Mouse (Mus musculus) forebrain, embryonic 13.5 days (tissue): Measurements from ENCODE around the gene Sit1. TPM values are rescaled to one million over a fixed set of nuclear protein-coding genes. Genes with fewer than 3 reads are reported as not detected.

ENCODE experiments used
- ATAC-seq: fragments of 200-750 bp; cut with Nextera tagmentation; 2 replicates; pipeline ENCODE4 v1.8.0; 2017
- H3K27ac ChIP-seq: fragments of 300-500 bp; sonication (generic); 2 replicates; pipeline ENCODE4 v1.5.1; 2015; ENCODE audit warnings: inconsistent platforms, mild to moderate bottlenecking, moderate library complexity
- H3K27me3 ChIP-seq: fragments of 300-500 bp; sonication (generic); 2 replicates; pipeline ENCODE4 v1.6.1; 2015; ENCODE audit warnings: mild to moderate bottlenecking, inconsistent platforms
- H3K36me3 ChIP-seq: fragments of 300-500 bp; sonication (generic); 2 replicates; pipeline ENCODE4 v1.6.1; 2015; ENCODE audit warnings: mild to moderate bottlenecking, inconsistent platforms; ENCODE audit not compliant: poor library complexity, severe bottlenecking
- H3K4me1 ChIP-seq: fragments of 300-500 bp; sonication (generic); 2 replicates; pipeline ENCODE4 v1.6.1; 2015; ENCODE audit warnings: inconsistent platforms
- H3K4me2 ChIP-seq: fragments of 300-500 bp; sonication (generic); 2 replicates; pipeline ENCODE4 v1.6.1; 2015; ENCODE audit warnings: inconsistent platforms, mild to moderate bottlenecking, moderate library complexity
- H3K4me3 ChIP-seq: fragments of 300-500 bp; sonication (generic); 2 replicates; pipeline ENCODE4 v1.5.1; 2015; ENCODE audit warnings: mild to moderate bottlenecking, inconsistent platforms
- H3K9ac ChIP-seq: fragments of 300-500 bp; sonication (generic); 2 replicates; pipeline ENCODE4 v1.6.1; 2015; ENCODE audit warnings: mild to moderate bottlenecking, inconsistent platforms
- H3K9me3 ChIP-seq: fragments of 300-500 bp; sonication (generic); replicated peaks from 2 replicates; pipeline ENCODE4 v1.6.1; 2016; ENCODE audit warnings: inconsistent platforms
- WGBS: fragments of 180-500 bp; shearing (Covaris S2); methylation state at CpG from one replicate; pipeline ENCODE4 v1.1.7; 2015; 5-methylcytosine and 5-hydroxymethylcytosine counted together
- polyA plus RNA-seq: library from polyadenylated mRNA; unstranded; fragments of >200 nt; fragmentation: Nextera tagmentation; extraction: Ambion mirVana; gene quantifications from 2 replicates; pipeline ENCODE4 v1.2.1, GENCODE M21; 2015

The Sit1 gene
- polyA plus RNA-seq, 1 experiment from 2014 or later, result not detected

- H3K4me3 ChIP-seq, result no peak overlapping the region
- no peaks in the 10 kb centered on the region for H3K27me3 ChIP-seq
- no peaks in the 10 kb centered on the region for H3K4me1 ChIP-seq
- no peak for ATAC-seq
- 81% methylated on average over 5 of the region's 5 CpGs for WGBS
- no peaks in the 10 kb centered on the region for H3K9me3 ChIP-seq
- H3K27ac ChIP-seq, result no peak overlapping the region
- no peak overlapping the region for H3K4me2 ChIP-seq
- no peak overlapping the region for H3K9ac ChIP-seq
- no peaks in the 10 kb centered on the region for H3K36me3 ChIP-seq
These were observed 2.5 kb downstream of the Sit1 start for GRCm38 (mm10) chr4:43480985-43481384.

DNA sequence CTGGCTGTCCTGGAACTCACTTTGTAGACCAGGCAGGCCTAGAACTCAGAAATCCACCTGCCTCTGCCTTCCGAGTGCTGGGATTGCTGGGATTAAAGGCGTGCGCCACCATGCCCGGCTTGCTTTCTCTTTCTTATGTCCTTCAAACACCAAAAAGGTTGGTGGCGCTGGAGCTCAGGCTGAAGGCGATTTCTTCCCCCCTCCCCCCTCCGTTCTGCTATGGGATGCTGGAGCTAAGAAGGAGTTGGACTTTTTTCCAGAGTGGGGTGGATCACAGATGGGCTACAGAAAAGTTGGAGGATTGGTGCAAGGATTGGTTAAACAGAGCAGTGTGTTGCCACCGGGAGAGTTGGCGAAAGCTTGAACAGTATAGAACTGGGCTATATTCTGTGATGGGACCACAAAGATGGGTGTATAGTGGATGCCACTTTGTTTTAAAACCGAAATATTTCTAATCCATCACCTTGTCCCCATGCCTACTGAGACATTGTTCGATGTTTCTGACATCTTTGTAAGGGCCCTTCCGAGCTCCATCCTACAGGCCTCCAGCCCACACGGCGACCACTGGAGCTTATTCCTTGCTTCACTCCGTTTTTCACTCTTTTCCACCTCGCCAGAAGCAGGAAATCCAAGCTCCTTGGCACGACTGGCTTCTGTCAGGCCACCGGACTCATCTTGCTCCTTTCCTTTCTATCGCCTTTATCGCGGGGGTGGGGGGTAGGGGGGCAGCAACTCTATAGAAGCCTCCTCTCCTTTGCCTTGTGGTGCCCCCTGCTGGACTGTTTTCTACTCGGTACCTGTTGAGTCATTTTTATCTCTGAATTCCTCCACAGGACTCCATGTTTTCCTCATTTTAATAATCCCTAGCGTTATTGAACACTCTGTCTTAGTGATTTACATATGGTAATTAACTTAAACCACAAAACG is 4.4 kb downstream of the Sit1 start:
- Histone ChIP-seq H3K4me3 (no peak overlapping the region), H3K27ac (no peak overlapping the region), H3K9ac (no peak overlapping the region), H3K9me3 (no peaks in the 10 kb centered on the region), H3K27me3 (no peaks in the 10 kb centered on the region), H3K4me2 (0 out of 2 replicates have a peak overlapping the region, but pooled peaks have one; percentile 3), H3K36me3 (no peaks in the 10 kb centered on the region), H3K4me1 (no peaks in the 10 kb centered on the region)
- ATAC-seq, result no peak
- 50% methylated on average over 24 of the region's 24 CpGs for WGBS

- peak overlapping the region; percentile 56 for H3K9ac ChIP-seq
- 62% methylated on average over 8 of the region's 8 CpGs for WGBS
- no peak overlapping the region for H3K27ac ChIP-seq
- no peaks in the 10 kb centered on the region for H3K9me3 ChIP-seq
- H3K27me3 ChIP-seq, result no peaks in the 10 kb centered on the region
- no peaks in the 10 kb centered on the region for H3K36me3 ChIP-seq
- H3K4me2 ChIP-seq, result peak overlapping the region; percentile 54
- peak overlapping the region; percentile 33 for H3K4me3 ChIP-seq
- no peaks in the 10 kb centered on the region for H3K4me1 ChIP-seq
- no peak; the same call in none of the 2 replicates for ATAC-seq
These were observed 5.0 kb downstream of the Sit1 start for GRCm38 (mm10) chr4:43478534-43478858.

DNA sequence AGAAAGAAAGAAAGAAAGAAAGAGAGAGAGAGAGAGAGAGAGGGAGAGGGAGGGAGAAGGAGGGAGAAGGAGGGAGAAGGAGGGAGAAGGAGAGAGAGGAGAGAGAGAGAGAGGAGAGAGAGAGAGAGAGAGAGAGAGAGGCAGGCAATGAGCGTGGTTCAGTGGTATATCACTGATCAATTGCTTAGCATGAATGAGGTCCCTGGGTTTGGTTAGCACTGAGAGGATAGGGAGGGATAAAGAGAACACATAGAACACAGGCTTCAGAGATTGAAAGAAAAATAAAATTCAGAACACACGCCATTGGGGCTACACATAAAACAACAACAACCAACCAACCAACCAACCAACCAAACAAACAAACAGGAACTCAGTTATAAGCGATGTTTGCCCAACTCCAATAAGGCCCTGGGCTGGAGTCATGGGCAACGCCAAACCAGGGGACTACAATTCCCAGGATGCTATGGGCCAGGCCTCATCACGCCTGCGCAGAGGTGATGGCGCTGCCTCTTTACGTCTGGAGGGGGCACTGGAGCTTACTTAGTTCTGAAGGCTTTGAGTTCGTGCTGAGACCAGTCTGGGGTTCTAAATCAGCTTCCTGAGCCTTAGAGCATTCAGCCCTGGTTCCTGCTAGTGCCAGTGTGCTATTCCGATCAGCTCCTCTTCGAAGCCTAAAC is 5.5 kb downstream of the Sit1 start:
- H3K4me1 ChIP-seq, result no peaks in the 10 kb centered on the region
- peak overlapping the region; percentile 33 for H3K4me3 ChIP-seq
- no peaks in the 10 kb centered on the region for H3K27me3 ChIP-seq
- H3K9me3 ChIP-seq, result no peaks in the 10 kb centered on the region
- peak overlapping the region; percentile 54 for H3K4me2 ChIP-seq
- peak; percentile 98 for ATAC-seq
- no peak overlapping the region for H3K27ac ChIP-seq
- peak overlapping the region; percentile 56 for H3K9ac ChIP-seq
- H3K36me3 ChIP-seq, result no peaks in the 10 kb centered on the region
- 17% methylated on average over 11 of the region's 11 CpGs for WGBS

DNA sequence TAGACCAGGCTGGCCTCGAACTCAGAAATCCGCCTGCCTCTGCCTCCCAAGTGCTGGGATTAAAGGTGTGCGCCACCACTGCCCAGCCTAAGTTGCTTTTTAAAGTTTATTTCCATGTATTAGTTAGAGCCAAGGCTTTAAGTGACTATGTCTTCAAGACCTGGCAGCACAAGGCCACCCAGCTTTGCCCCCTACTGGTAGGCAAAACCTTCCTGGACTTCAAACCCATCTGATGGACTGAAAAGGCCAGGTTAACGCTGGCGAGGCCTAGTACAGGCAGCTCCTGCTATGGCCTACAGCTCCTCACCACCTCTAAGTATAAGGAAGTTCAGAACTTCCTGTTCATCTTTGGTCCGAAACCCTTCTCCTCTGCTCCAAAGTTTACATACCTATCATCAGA is 6.9 kb downstream of the Sit1 start:
- no peak overlapping the region for H3K27ac ChIP-seq
- no peaks in the 10 kb centered on the region for H3K27me3 ChIP-seq
- H3K4me2 ChIP-seq, result no peak overlapping the region
- no peak overlapping the region for H3K9ac ChIP-seq
- H3K36me3 ChIP-seq, result no peaks in the 10 kb centered on the region
- ATAC-seq, result no peak
- H3K4me1 ChIP-seq, result no peaks in the 10 kb centered on the region
- no peaks in the 10 kb centered on the region for H3K9me3 ChIP-seq
- no peak overlapping the region for H3K4me3 ChIP-seq
- 95% methylated on average over 6 of the region's 6 CpGs for WGBS

DNA sequence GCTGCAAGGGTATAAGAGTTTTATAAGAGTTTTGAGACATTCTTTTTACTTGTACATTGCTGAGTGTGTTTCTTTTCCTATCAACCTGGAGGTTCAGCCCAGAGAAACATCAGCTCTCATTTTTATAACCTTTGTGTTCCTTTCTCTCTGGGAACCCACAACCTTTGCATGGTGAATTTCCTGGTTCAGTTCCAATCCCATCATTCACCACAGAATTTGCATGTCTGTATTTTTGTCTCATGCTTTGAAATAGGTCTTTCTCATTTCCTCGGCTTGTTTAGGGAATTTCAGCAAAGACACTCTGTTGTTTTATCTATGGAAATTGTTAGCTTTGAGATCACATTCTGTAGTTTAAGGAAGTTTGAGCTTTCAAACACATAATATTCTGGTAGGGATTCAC is 9.9 kb downstream of the Sit1 start:
- H3K36me3 ChIP-seq, result no peaks in the 10 kb centered on the region

DNA sequence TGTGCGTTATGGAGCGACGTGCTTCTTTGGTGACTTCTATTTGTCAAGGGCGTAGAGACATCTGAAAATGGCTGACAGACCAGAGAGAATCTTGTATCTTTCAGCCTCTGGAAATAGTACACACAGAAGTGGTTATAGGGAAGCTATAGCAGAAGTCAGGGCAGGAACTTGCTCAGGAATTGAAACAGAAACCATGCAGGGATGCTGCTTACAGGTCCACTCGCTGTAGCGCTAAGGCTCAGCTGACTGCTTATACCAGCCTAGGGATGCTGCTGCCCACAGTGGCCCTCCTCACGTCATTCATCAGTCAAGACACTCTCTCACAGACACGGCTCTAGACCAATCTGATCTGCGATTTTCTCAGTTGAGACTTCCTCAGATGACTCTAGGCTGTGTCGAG is 13.2 kb downstream of the Sit1 start:
- Histone ChIP-seq H3K9me3 (no peaks in the 10 kb centered on the region), H3K4me1 (no peaks in the 10 kb centered on the region), H3K4me3 (no peak overlapping the region), H3K36me3 (no peaks in the 10 kb centered on the region), H3K9ac (no peak overlapping the region), H3K27me3 (no peaks in the 10 kb centered on the region), H3K27ac (no peak overlapping the region), H3K4me2 (no peak overlapping the region)
- WGBS, result 94% methylated on average over 10 of the region's 10 CpGs
- ATAC-seq, result no peak

More for the DNA sequence above, 9.9 kb downstream of the Sit1 start:
- WGBS, result 86% methylated on average over 1 of the region's 1 CpGs
- Histone ChIP-seq H3K9me3 (no peaks in the 10 kb centered on the region), H3K4me2 (no peak overlapping the region), H3K4me3 (no peak overlapping the region), H3K27ac (no peak overlapping the region), H3K27me3 (no peaks in the 10 kb centered on the region), H3K9ac (no peak overlapping the region), H3K4me1 (no peaks in the 10 kb centered on the region)
- ATAC-seq, result no peak

DNA sequence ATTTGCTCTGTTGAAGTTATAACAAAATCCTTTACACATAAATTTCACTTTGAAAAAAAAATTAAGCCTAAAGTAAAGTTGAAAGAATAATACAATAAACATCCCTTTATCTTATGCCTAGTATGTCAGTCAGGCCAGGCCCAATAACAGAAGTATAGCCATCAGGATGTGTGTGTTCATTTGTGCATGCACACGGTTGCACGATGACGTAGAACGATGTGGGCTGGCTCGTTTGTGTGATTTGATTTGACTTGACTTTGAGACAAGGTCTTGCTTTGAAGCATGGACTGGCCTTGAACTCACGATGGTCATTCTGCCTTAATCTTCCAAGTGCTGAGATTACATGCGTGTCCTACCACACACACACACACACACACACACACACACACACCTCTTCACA is 16.7 kb downstream of the Sit1 start:
- H3K9ac ChIP-seq, result no peak overlapping the region
- ATAC-seq, result no peak
- no peak overlapping the region for H3K4me2 ChIP-seq
- no peak overlapping the region for H3K4me3 ChIP-seq
- 87% methylated on average over 7 of the region's 7 CpGs for WGBS
- H3K4me1 ChIP-seq, result no peaks in the 10 kb centered on the region
- H3K27me3 ChIP-seq, result no peaks in the 10 kb centered on the region
- no peaks in the 10 kb centered on the region for H3K9me3 ChIP-seq
- H3K36me3 ChIP-seq, result no peaks in the 10 kb centered on the region
- H3K27ac ChIP-seq, result no peak overlapping the region

GRCm38 (mm10) chr4:43465935-43466334 is 17.6 kb downstream of the Sit1 start:
- Histone ChIP-seq H3K4me3 (no peak overlapping the region), H3K27ac (no peak overlapping the region), H3K36me3 (no peaks in the 10 kb centered on the region), H3K9me3 (no peaks in the 10 kb centered on the region), H3K4me1 (no peaks in the 10 kb centered on the region), H3K27me3 (no peaks in the 10 kb centered on the region), H3K4me2 (no peak overlapping the region), H3K9ac (no peak overlapping the region)
- ATAC-seq, result no peak
- 87% methylated on average over 6 of the region's 6 CpGs for WGBS

GRCm38 (mm10) chr4:43463102-43463501 is 20.4 kb downstream of the Sit1 start:
- no peak overlapping the region for H3K9ac ChIP-seq
- H3K4me3 ChIP-seq, result no peak overlapping the region
- H3K9me3 ChIP-seq, result no peaks in the 10 kb centered on the region
- no peak overlapping the region for H3K4me2 ChIP-seq
- no peaks in the 10 kb centered on the region for H3K4me1 ChIP-seq
- no peak overlapping the region for H3K27ac ChIP-seq
- 95% methylated on average over 5 of the region's 5 CpGs for WGBS
- no peaks in the 10 kb centered on the region for H3K36me3 ChIP-seq
- ATAC-seq, result no peak
- no peaks in the 10 kb centered on the region for H3K27me3 ChIP-seq

GRCm38 (mm10) chr4:43457124-43457523 is 26.4 kb downstream of the Sit1 start:
- Histone ChIP-seq H3K9ac (no peak overlapping the region), H3K9me3 (no peaks in the 10 kb centered on the region), H3K27me3 (peaks cover 26% of the 10 kb centered on the region), H3K4me3 (no peak overlapping the region), H3K4me1 (peaks cover 11% of the 10 kb centered on the region), H3K36me3 (no peaks in the 10 kb centered on the region), H3K27ac (no peak overlapping the region), H3K4me2 (no peak overlapping the region)
- no peak for ATAC-seq
- 26% methylated on average over 8 of the region's 8 CpGs for WGBS

DNA sequence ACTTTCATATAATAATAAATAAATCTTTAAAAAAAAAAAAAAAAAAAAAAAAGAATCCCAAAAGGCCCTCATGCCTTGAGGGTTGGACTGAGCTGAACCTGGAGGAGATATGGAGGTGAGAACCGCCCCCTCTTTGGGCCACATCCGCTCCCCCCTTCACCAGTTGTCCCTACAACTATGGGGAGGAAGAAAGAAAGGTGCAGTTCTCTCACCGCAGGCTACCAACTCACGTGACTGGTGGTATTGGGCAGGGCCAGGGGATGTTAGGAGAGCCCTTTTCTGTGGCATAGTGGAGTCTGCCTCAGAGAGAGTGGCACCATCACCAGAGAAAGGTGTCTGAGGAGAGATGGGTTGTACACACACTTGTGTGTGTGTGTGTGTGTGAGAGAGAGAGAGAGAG is 27.1 kb downstream of the Sit1 start:
- Histone ChIP-seq H3K36me3 (no peaks in the 10 kb centered on the region), H3K4me3 (no peak overlapping the region), H3K27me3 (peaks cover 26% of the 10 kb centered on the region), H3K4me2 (no peak overlapping the region), H3K4me1 (peaks cover 11% of the 10 kb centered on the region), H3K27ac (no peak overlapping the region), H3K9me3 (no peaks in the 10 kb centered on the region), H3K9ac (no peak overlapping the region)
- 33% methylated on average over 4 of the region's 4 CpGs for WGBS
- no peak for ATAC-seq
